Mouse (Mus musculus): ENCODE measurements around the gene Myo9a. TPM values are rescaled to one million over a fixed set of nuclear protein-coding genes. Genes with fewer than 3 reads are reported as not detected.
A peak's percentile ranks its signal among the peaks of the same experiment; 100 is the strongest.

Gene Myo9a
- polyA plus RNA-seq, 1 experiment from 2014 or later, result 11.7 TPM

GRCm38 (mm10) chr9:59939691-59940090, 189.0 kb downstream of the Myo9a start:
- H3K27ac ChIP-seq (ENCODE audit: poor library complexity, severe bottlenecking), result no peak overlapping the region
- no peaks in the 10 kb centered on the region for H3K36me3 ChIP-seq
- WGBS, result 57% methylated on average over 2 of the region's 2 CpGs
- H3K9me3 ChIP-seq (replicated peaks), result no peaks in the 10 kb centered on the region
- H3K4me3 ChIP-seq, result no peak overlapping the region
- H3K4me1 ChIP-seq (replicated peaks), result peaks cover 21% of the 10 kb centered on the region
- no peak overlapping the region for H3K4me2 ChIP-seq
- no peak overlapping the region for H3K9ac ChIP-seq
- ATAC-seq (ENCODE audit: insufficient number of reproducible peaks, low FRiP score), result no peak
- H3K27me3 ChIP-seq (replicated peaks), result no peaks in the 10 kb centered on the region

GRCm38 (mm10) chr9:59940913-59941884, 190.5 kb downstream of the Myo9a start:
- peaks cover 21% of the 10 kb centered on the region for H3K4me1 ChIP-seq (replicated peaks)
- no peak for ATAC-seq (ENCODE audit: insufficient number of reproducible peaks, low FRiP score)
- 60% methylated on average over 9 of the region's 12 CpGs for WGBS
- H3K27me3 ChIP-seq (replicated peaks), result no peaks in the 10 kb centered on the region
- no peak overlapping the region for H3K4me3 ChIP-seq
- H3K36me3 ChIP-seq, result no peaks in the 10 kb centered on the region
- H3K27ac ChIP-seq (ENCODE audit: poor library complexity, severe bottlenecking), result 0 out of 2 replicates have a peak overlapping the region, but pooled peaks have one; percentile 8
- no peaks in the 10 kb centered on the region for H3K9me3 ChIP-seq (replicated peaks)
- no peak overlapping the region for H3K9ac ChIP-seq
- no peak overlapping the region for H3K4me2 ChIP-seq

GRCm38 (mm10) chr9:59941885-59942350, 191.2 kb downstream of the Myo9a start:
- no peak for ATAC-seq (ENCODE audit: insufficient number of reproducible peaks, low FRiP score)

DNA sequence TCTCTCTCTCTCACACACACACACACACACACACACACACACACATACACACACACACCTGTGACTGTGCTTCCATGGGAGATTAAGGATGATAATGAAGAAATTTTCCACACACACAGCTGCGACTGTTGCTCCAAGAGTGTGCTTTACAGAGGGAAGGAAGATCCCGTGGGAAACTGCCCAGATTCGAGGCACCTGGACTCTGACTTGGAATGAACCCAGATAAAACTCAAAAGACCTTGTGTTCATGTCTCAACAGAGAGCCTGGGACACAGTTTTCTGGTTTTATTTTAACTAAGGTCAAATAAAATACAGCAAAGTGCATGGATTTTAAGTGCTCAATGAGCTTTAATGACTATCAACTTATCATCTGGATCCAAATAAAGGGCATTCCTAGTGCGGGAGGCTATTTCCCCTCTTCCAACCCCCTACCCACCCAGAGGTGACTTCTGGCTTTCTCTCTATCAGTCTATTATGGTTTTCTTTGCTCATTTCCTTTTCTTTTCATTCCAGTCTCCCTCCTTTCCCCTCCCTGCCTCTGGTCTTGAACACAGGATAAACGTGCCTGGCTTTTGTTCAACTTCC, 191.9 kb downstream of the Myo9a start:
- Histone ChIP-seq H3K27me3 (replicated peaks) (no peaks in the 10 kb centered on the region), H3K4me1 (replicated peaks) (peaks cover 21% of the 10 kb centered on the region), H3K4me2 (no peak overlapping the region), H3K36me3 (no peaks in the 10 kb centered on the region), H3K9me3 (replicated peaks) (no peaks in the 10 kb centered on the region), H3K4me3 (no peak overlapping the region), H3K27ac (ENCODE audit: poor library complexity, severe bottlenecking) (no peak overlapping the region), H3K9ac (no peak overlapping the region)
- no peak for ATAC-seq (ENCODE audit: insufficient number of reproducible peaks, low FRiP score)
- 47% methylated on average over 5 of the region's 5 CpGs for WGBS

More at GRCm38 (mm10) chr9:59941885-59942350, 191.2 kb downstream of the Myo9a start:
- peak overlapping the region; percentile 29; the same call in 1 of the 2 replicates for H3K27ac ChIP-seq (ENCODE audit: poor library complexity, severe bottlenecking)
- H3K4me3 ChIP-seq, result no peak overlapping the region
- H3K27me3 ChIP-seq (replicated peaks), result no peaks in the 10 kb centered on the region
- H3K36me3 ChIP-seq, result no peaks in the 10 kb centered on the region
- WGBS, result 24% methylated on average over 9 of the region's 9 CpGs
- peaks cover 21% of the 10 kb centered on the region for H3K4me1 ChIP-seq (replicated peaks)
- no peaks in the 10 kb centered on the region for H3K9me3 ChIP-seq (replicated peaks)
- no peak overlapping the region for H3K9ac ChIP-seq
- H3K4me2 ChIP-seq, result peak overlapping the region; percentile 28; the same call in 1 of the 2 replicates

GRCm38 (mm10) chr9:59943826-59944225, 193.1 kb downstream of the Myo9a start:
- Histone ChIP-seq H3K9ac (no peak overlapping the region), H3K27ac (ENCODE audit: poor library complexity, severe bottlenecking) (no peak overlapping the region), H3K27me3 (replicated peaks) (no peaks in the 10 kb centered on the region), H3K36me3 (no peaks in the 10 kb centered on the region), H3K4me1 (replicated peaks) (peaks cover 21% of the 10 kb centered on the region), H3K9me3 (replicated peaks) (no peaks in the 10 kb centered on the region), H3K4me3 (no peak overlapping the region), H3K4me2 (no peak overlapping the region)
- ATAC-seq (ENCODE audit: insufficient number of reproducible peaks, low FRiP score), result no peak
- 86% methylated on average over 6 of the region's 6 CpGs for WGBS

DNA sequence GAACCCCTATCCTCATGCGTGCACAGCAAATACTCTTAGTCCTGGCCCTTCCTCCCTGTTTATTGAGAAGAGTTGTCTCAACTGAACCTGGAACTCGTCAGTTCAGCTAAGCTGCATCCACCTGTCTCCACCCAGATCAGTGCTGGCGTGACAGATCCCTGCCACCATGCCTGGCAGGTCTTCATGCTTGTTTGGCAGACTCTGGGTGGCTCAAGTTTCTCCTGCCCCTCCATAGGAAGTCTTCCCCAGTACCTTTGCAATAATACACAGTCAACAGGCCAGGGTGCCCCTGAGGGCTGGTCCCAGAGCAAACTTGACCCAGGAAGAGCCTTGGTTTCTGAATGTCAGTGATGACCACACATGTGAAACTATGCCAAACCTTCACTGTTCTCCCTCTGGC, 194.5 kb downstream of the Myo9a start:
- no peaks in the 10 kb centered on the region for H3K27me3 ChIP-seq (replicated peaks)
- no peak overlapping the region for H3K9ac ChIP-seq
- no peak overlapping the region for H3K27ac ChIP-seq (ENCODE audit: poor library complexity, severe bottlenecking)
- H3K4me2 ChIP-seq, result no peak overlapping the region
- H3K36me3 ChIP-seq, result no peaks in the 10 kb centered on the region
- no peak for ATAC-seq (ENCODE audit: insufficient number of reproducible peaks, low FRiP score)
- H3K4me1 ChIP-seq (replicated peaks), result peaks cover 21% of the 10 kb centered on the region
- no peak overlapping the region for H3K4me3 ChIP-seq
- 66% methylated on average over 3 of the region's 3 CpGs for WGBS
- no peaks in the 10 kb centered on the region for H3K9me3 ChIP-seq (replicated peaks)

GRCm38 (mm10) chr9:59947271-59947670, 196.6 kb downstream of the Myo9a start:
- peaks cover 7% of the 10 kb centered on the region for H3K4me1 ChIP-seq (replicated peaks)
- no peak overlapping the region for H3K4me3 ChIP-seq
- no peaks in the 10 kb centered on the region for H3K27me3 ChIP-seq (replicated peaks)
- H3K27ac ChIP-seq (ENCODE audit: poor library complexity, severe bottlenecking), result no peak overlapping the region
- H3K9ac ChIP-seq, result no peak overlapping the region
- H3K4me2 ChIP-seq, result no peak overlapping the region
- no peaks in the 10 kb centered on the region for H3K36me3 ChIP-seq
- H3K9me3 ChIP-seq (replicated peaks), result no peaks in the 10 kb centered on the region
- no peak for ATAC-seq (ENCODE audit: insufficient number of reproducible peaks, low FRiP score)
- WGBS, result 85% methylated on average over 8 of the region's 8 CpGs

DNA sequence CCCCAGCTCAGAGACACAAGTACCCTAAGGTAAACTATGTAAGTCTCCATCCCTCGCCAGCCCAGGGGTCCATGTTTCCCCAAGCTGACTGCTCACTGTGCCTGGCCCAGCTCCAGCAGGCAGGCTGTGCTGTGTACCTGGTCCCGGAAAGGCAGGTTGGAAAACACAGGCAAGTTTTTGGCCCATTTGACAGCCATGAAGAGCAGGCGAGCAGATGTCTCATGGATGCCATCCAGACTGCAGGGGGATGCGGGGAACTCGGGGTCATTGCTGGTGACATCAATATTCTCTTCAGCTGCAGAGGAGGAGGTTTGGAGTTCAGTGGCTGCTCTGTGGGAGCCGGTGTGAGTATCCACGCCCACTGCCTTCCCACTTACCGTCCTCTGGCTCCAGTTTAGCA, 197.5 kb downstream of the Myo9a start:
- Histone ChIP-seq H3K9me3 (replicated peaks) (no peaks in the 10 kb centered on the region), H3K4me3 (no peak overlapping the region), H3K27ac (ENCODE audit: poor library complexity, severe bottlenecking) (no peak overlapping the region), H3K4me2 (no peak overlapping the region), H3K27me3 (replicated peaks) (no peaks in the 10 kb centered on the region), H3K4me1 (replicated peaks) (peaks cover 9% of the 10 kb centered on the region), H3K36me3 (no peaks in the 10 kb centered on the region), H3K9ac (no peak overlapping the region)
- 76% methylated on average over 8 of the region's 8 CpGs for WGBS
- ATAC-seq (ENCODE audit: insufficient number of reproducible peaks, low FRiP score), result no peak

DNA sequence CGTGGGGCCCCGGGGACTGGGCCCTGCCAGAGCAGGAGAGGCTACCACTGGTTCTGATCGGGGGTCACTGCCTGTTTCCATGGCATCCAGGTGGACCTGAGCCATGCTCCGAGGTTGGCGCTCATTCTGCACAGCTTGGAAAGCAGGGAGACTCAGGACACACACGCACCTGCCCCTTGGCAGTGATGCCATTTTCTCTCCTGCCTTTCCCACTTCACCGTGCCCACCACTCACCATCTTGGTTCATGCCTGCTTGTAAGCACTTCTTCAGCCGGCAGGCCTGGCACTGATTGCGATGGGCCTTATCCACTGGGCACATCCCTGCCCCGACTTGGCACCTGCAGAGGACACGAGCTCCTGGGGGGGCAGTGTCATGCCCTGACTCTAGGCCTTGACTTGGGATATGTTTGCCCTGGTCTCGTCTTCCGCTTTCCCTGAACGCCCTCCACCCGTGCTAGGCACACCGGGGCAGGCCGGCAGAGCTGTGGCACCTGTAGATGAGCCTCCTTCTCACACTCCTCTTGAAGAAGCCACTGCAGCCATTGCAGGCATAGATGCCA, 198.1 kb downstream of the Myo9a start:
- WGBS, result 84% methylated on average over 17 of the region's 17 CpGs
- Histone ChIP-seq H3K36me3 (no peaks in the 10 kb centered on the region), H3K4me2 (no peak overlapping the region), H3K4me3 (no peak overlapping the region), H3K27me3 (replicated peaks) (no peaks in the 10 kb centered on the region), H3K4me1 (replicated peaks) (peaks cover 9% of the 10 kb centered on the region), H3K9me3 (replicated peaks) (no peaks in the 10 kb centered on the region), H3K9ac (no peak overlapping the region), H3K27ac (ENCODE audit: poor library complexity, severe bottlenecking) (no peak overlapping the region)
- ATAC-seq (ENCODE audit: insufficient number of reproducible peaks, low FRiP score), result no peak

- Histone ChIP-seq H3K4me1 (replicated peaks) (peaks cover 11% of the 10 kb centered on the region), H3K36me3 (no peaks in the 10 kb centered on the region), H3K9ac (no peak overlapping the region), H3K4me2 (no peak overlapping the region), H3K27ac (ENCODE audit: poor library complexity, severe bottlenecking) (no peak overlapping the region), H3K9me3 (replicated peaks) (no peaks in the 10 kb centered on the region), H3K27me3 (replicated peaks) (no peaks in the 10 kb centered on the region), H3K4me3 (no peak overlapping the region)
- WGBS, result 85% methylated on average over 6 of the region's 6 CpGs
- no peak for ATAC-seq (ENCODE audit: insufficient number of reproducible peaks, low FRiP score)
Measured at GRCm38 (mm10) chr9:59949511-59949910, 198.8 kb downstream of the Myo9a start.

- no peak for ATAC-seq (ENCODE audit: insufficient number of reproducible peaks, low FRiP score)
- Histone ChIP-seq H3K27me3 (replicated peaks) (no peaks in the 10 kb centered on the region), H3K4me2 (no peak overlapping the region), H3K4me1 (replicated peaks) (peaks cover 14% of the 10 kb centered on the region), H3K36me3 (no peaks in the 10 kb centered on the region), H3K27ac (ENCODE audit: poor library complexity, severe bottlenecking) (no peak overlapping the region), H3K9me3 (replicated peaks) (no peaks in the 10 kb centered on the region), H3K4me3 (no peak overlapping the region), H3K9ac (no peak overlapping the region)
- 74% methylated on average over 5 of the region's 5 CpGs for WGBS
Measured at GRCm38 (mm10) chr9:59949981-59950380, 199.3 kb downstream of the Myo9a start.

Data from heart, embryonic 12.5 days (tissue).